Mouse (Mus musculus) brain, embryonic 18.5 days (tissue): ENCODE results near the gene Spout1.

Experiments used
- DNase-seq: peaks from one replicate; pipeline ENCODE4 v3.0.0-alpha.2; 2012; ENCODE audit warnings: low read depth, low spot score

Gene Spout1

GRCm38 (mm10) chr2:30130156-30130555 lies 48.1 kb downstream of the Spout1 start:
- DNase-seq, result no peak

- no peak for DNase-seq
Observed at GRCm38 (mm10) chr2:30128789-30129188, 49.5 kb downstream of the Spout1 start.

GRCm38 (mm10) chr2:30124472-30125274 lies 53.6 kb downstream of the Spout1 start, which contains the start of gene Zer1:
Gene Zer1 (minus strand): TSS chr2:30124585.
- DNase-seq, result peak; percentile 82

GRCm38 (mm10) chr2:30123729-30124471 lies 54.4 kb downstream of the Spout1 start:
- DNase-seq, result no peak
